Mouse (Mus musculus) right cerebral cortex, adult 2 months (tissue): ENCODE data around the gene Fcamr.

Experiments used
- DNase-seq, 2 experiments: peaks; one replicate each; pipeline ENCODE4 v3.0.0; 2021 to 2022; ENCODE audit warnings: low spot score in 2 of 2

The Fcamr gene

GRCm38 (mm10) chr1:130854819-130855218, 54.1 kb downstream of the Fcamr start:
- no peak for DNase-seq

DNA sequence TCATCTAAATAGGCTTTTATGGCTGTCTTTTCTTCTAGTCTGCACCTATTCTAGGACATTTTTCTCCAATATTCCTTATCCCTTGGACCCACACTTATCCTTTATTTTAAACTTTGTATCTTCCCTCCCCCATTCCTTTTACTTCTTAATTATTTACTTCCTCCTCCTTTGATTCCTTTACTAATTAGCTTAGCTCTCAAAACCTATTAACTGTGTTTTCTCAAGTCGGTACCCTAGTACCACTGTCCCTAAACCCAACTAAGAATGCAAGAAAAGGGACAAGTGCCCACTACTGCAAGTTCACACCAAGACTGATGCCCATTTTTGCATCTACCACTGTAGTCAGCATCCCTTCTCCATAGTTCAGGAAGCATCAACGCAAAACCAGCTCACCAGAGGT, 55.0 kb downstream of the Fcamr start:
- no peak for DNase-seq

- no peak for DNase-seq
These were observed 56.8 kb downstream of the Fcamr start for GRCm38 (mm10) chr1:130857456-130857855.

- peak in 1 of 2 experiments; percentile 10 for DNase-seq
These were observed 63.5 kb downstream of the Fcamr start for GRCm38 (mm10) chr1:130864238-130864637.
